Mouse (Mus musculus) liver, adult 2 months (tissue): ENCODE data around the gene Dnajb4.

ENCODE experiments used
- CTCF ChIP-seq: fragments of 200-500 bp; IDR thresholded peaks from 2 replicates; pipeline ENCODE4 v1.5.1; 2011; ENCODE audit warnings: low read depth, low read length, control low read depth
- POLR2A ChIP-seq: fragments of 200-500 bp; IDR thresholded peaks from 2 replicates; pipeline ENCODE4 v1.6.1; 2011; ENCODE audit warnings: low read length, control low read depth; ENCODE audit not compliant: insufficient read depth; ENCODE audit errors: extremely low read depth

DNA sequence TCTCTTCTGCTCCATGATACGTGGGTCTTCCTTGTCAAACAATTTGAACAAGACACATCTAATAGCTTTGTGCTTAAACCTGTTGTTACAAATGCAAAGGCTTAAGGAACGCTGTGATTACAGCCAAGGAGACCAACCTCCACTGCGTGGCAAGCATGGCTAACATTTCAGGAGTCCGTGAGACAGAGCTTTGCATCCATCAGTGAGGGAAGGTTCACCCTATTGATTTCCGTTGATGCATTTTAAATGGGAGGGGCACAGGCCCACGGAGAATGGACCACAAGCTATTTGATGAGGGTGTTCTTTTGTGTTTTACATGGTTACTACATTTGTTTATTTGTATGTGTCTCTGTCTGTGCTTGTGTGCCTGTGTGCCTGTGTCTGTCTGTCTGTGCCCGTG lies 81.5 kb downstream of the Dnajb4 start:
- no peak for TF ChIP-seq POLR2A
- TF ChIP-seq CTCF: no peak
